Mouse (Mus musculus) heart, postnatal 4 days (tissue): Measurements from ENCODE around the gene Fam217a. TPM values are rescaled to one million over a fixed set of nuclear protein-coding genes. Genes with fewer than 3 reads are reported as not detected.
A peak's percentile ranks its signal among the peaks of the same experiment; 100 is the strongest.
"Not testable (repeated sequence)": the region's sequence is repeated elsewhere in the genome, so short reads cannot be mapped to it uniquely, and the experiment has no call there.

Experiments
- DNase-seq: peaks from one replicate; pipeline ENCODE4 v3.0.0; 2021
- total RNA-seq, 2 experiments: library from RNA; stranded (reverse); gene quantifications; 2 replicates each; pipeline ENCODE4 v1.2.3; 2021

Gene Fam217a
- total RNA-seq, 2 experiments from 2014 or later = 0.56 to 0.76 TPM

- DNase-seq = peak; percentile 96
Observed at GRCm38 (mm10) chr13:34873801-34874681, 50.1 kb downstream of the Fam217a start.

GRCm38 (mm10) chr13:34864420-34865169, 59.5 kb downstream of the Fam217a start:
- DNase-seq = peak; percentile 32

GRCm38 (mm10) chr13:34861166-34861565, 62.9 kb downstream of the Fam217a start:
- DNase-seq = not testable (repeated sequence)

Other genes with a start within 250 kb of the Fam217a start
- not detected for gene Fam50b, start 189.5 kb downstream of the Fam217a start, total RNA-seq
- 10 to 100 TPM; 49.3 to 51.7 TPM for gene Prpf4b, start 49.0 kb downstream of the Fam217a start, total RNA-seq
- not detected for gene 4933417A18Rik, start 99 bp upstream of the Fam217a start, total RNA-seq
- 1 to 10 TPM; 1.8 to 2.1 TPM for gene Eci3, start 39.5 kb upstream of the Fam217a start, total RNA-seq
- gene Eci2, start 102.8 kb upstream of the Fam217a start, total RNA-seq = 100 to 1,000 TPM; 251 to 275 TPM